Mouse (Mus musculus) lung, adult 2 months (tissue): ENCODE measurements around the gene Erich3.

Source experiments
- CTCF ChIP-seq: fragments of 200-500 bp; IDR thresholded peaks from 2 replicates; pipeline ENCODE4 v1.5.1; 2011; ENCODE audit warnings: mild to moderate bottlenecking, low read length, control low read depth; ENCODE audit not compliant: insufficient read depth
- POLR2A ChIP-seq: fragments of 200-500 bp; IDR thresholded peaks from 2 replicates; pipeline ENCODE4 v1.6.1; 2011; ENCODE audit warnings: low read depth, mild to moderate bottlenecking, control low read depth, low read length, borderline replicate concordance; ENCODE audit errors: extremely low read depth

DNA sequence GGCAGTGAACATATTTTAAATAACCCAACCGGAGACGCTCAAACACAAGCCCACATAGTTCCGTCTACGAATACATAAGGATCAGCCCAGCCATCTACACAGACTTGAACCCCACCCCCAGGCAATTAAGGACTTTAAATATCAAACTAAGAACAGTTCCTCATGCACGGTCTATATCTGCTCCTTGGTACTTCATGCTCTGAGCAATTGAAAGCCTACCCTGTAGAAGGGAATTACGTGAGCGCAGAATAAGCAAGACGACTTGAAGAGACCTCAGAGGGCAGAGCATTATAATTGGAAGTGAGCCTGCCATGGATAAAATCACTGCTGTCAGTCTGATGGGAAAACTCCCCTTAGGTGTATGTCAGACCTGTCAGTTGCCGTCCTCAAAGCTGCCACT, 122.7 kb downstream of the Erich3 start:
- no peak for TF ChIP-seq CTCF
- no peak for TF ChIP-seq POLR2A
